Mouse (Mus musculus): ENCODE measurements around the gene Sox5.

The Sox5 gene

GRCm38 (mm10) chr6:143832483-143833181 lies 949.1 kb downstream of the Sox5 start:
- DNase-seq: no peak

- no peak for DNase-seq
Measured at GRCm38 (mm10) chr6:143831246-143831645, 950.5 kb downstream of the Sox5 start.

GRCm38 (mm10) chr6:143830131-143830530 lies 951.6 kb downstream of the Sox5 start:
- DNase-seq: no peak

- DNase-seq: no peak
Measured at GRCm38 (mm10) chr6:143826786-143827185, 955.0 kb downstream of the Sox5 start.

- no peak for DNase-seq
Measured at GRCm38 (mm10) chr6:143825966-143826365, 955.8 kb downstream of the Sox5 start.

- no peak for DNase-seq
Measured at GRCm38 (mm10) chr6:143825086-143825485, 956.7 kb downstream of the Sox5 start.

- DNase-seq: no peak
Measured at GRCm38 (mm10) chr6:143788446-143788845, 993.3 kb downstream of the Sox5 start.

- DNase-seq: no peak
Measured at GRCm38 (mm10) chr6:143787360-143787759, 994.4 kb downstream of the Sox5 start.

- no peak for DNase-seq
Measured at GRCm38 (mm10) chr6:143785685-143786084, 996.1 kb downstream of the Sox5 start.

Data from cerebellum, postnatal 25 days (tissue).